Mouse (Mus musculus) hindbrain, embryonic 10.5 days (tissue): ENCODE measurements around the gene Cetn4. TPM values are rescaled to one million over a fixed set of nuclear protein-coding genes. Genes with fewer than 3 reads are reported as not detected.

Experiments used
- DNase-seq: peaks from one replicate; pipeline ENCODE4 v3.0.0-alpha.2; 2017; ENCODE audit warnings: low spot score
- H3K27ac ChIP-seq: fragments of 300-500 bp; sonication (generic); 2 replicates; pipeline ENCODE4 v1.5.1; 2016; ENCODE audit warnings: mild to moderate bottlenecking, moderate library complexity
- H3K27me3 ChIP-seq: fragments of 300-500 bp; sonication (generic); 2 replicates; pipeline ENCODE4 v1.6.1; 2016; ENCODE audit warnings: mild to moderate bottlenecking; ENCODE audit not compliant: poor library complexity, insufficient read depth, severe bottlenecking
- H3K36me3 ChIP-seq: fragments of 300-500 bp; sonication (generic); 2 replicates; pipeline ENCODE4 v1.6.1; 2016; ENCODE audit warnings: mild to moderate bottlenecking, moderate library complexity
- H3K4me1 ChIP-seq: fragments of 300-500 bp; sonication (generic); replicated peaks from 2 replicates; pipeline ENCODE4 v1.6.1; 2016; ENCODE audit warnings: mild to moderate bottlenecking
- H3K4me3 ChIP-seq: fragments of 300-500 bp; sonication (generic); 2 replicates; pipeline ENCODE4 v1.5.1; 2016; ENCODE audit warnings: mild to moderate bottlenecking, moderate library complexity
- H3K9me3 ChIP-seq: fragments of 300-500 bp; sonication (generic); 2 replicates; pipeline ENCODE4 v1.6.1; 2016; ENCODE audit warnings: mild to moderate bottlenecking, moderate library complexity
- WGBS: fragments of 180-500 bp; shearing (Covaris S2); methylation state at CpG from one replicate; pipeline ENCODE4 v1.1.7; 2016; 5-methylcytosine and 5-hydroxymethylcytosine counted together
- polyA plus RNA-seq: library from polyadenylated mRNA; unstranded; fragments of >200 nt; fragmentation: Nextera tagmentation; extraction: Ambion mirVana; gene quantifications from 2 replicates; pipeline ENCODE4 v1.2.1, GENCODE M21; 2016

Gene Cetn4
- polyA plus RNA-seq, result 2.0 and 2.4 TPM in 2 replicates

DNA sequence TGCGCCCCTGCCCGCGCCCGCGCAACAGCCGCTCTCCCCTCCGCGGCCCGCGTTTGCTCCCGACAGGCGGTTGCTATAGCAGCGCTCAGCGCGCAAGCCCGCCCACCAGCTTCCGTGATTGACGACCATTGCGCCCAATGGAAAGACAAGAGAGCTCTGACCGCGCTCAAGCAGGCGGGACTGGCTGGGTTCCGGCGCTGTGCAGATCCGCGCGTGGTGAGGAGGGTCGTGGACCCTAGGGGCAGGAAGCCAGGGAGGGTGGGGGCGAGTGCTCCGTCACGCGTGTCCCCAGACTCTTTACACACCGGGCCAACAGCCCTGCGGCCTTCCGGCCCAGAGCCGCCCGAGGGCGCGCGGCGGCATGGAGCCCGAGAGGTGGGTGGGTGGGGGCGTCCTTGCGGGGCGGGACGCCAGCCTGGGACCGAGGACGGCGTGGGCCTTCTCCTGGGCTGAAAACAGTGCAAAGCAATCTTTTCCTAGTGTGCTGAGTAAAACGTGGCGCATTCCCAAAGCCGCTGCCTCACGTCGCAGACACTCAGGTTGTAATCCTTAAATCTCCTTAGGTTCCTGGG is at the start of gene Cetn4, which contains the start of gene Bbs12:
Cetn4 (minus strand) TSS at position 339 of the 572 bp plus-strand sequence.
Bbs12 (plus strand) TSS at position 185 of the 572 bp plus-strand sequence.
- H3K36me3 ChIP-seq, result no peaks in the 10 kb centered on the region
- under 1% methylated on average over 54 of the region's 54 CpGs for whole genome bisulfite sequencing
- H3K27ac ChIP-seq, result peak within 1 kb of the TSS; percentile 94
- peak; percentile 98 for DNase-seq
- H3K4me1 ChIP-seq, result peaks cover 17% of the 10 kb centered on the region
- H3K9me3 ChIP-seq, result no peaks in the 10 kb centered on the region
- H3K4me3 ChIP-seq, result peak within 1 kb of the TSS; percentile 71
- no peaks in the 10 kb centered on the region for H3K27me3 ChIP-seq

DNA sequence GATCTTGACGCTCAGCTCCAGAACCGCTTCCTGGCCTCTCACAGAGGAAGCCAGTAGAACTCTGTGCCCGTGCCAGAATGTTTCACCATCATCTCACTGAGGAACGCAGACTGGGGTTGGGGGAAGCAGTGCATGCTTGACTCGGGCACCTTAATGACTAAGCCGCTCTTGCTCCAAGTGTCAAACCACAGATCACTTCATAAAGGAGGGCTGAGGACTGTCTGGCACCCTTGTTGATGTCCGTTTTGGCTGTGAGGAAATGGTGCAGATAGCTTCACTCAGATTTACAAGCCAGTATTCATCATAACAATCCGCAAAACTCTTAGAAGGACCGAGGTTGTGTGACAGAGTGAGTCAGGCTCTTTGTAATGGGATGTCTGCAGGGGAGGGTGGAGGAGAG is 48.2 kb upstream of the Cetn4 start:
- Histone ChIP-seq H3K4me3 (no peak overlapping the region), H3K36me3 (no peaks in the 10 kb centered on the region), H3K9me3 (no peaks in the 10 kb centered on the region), H3K4me1 (no peaks in the 10 kb centered on the region), H3K27ac (no peak overlapping the region), H3K27me3 (no peaks in the 10 kb centered on the region)
- WGBS, result 88% methylated on average over 9 of the region's 9 CpGs
- no peak for DNase-seq

DNA sequence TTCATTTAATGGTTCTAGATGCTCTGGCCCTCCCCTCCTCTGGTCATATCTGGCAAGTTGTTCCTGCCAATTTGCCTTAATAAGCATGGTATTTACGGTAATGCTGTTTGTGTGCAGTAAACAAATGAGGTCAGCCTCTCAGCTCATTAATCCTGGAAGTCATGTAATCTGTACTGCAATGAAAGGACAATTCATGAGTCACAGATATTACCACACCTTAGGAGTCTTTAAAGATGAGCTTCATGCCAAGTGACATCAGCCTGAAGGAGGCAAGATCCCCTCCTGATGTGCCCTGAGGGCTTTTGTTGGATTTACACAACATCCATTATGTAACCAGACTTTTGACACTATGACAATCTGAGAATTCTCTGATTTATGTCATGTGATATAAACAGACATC is 42.2 kb upstream of the Cetn4 start:
- no peak for DNase-seq
- Histone ChIP-seq H3K4me1 (no peaks in the 10 kb centered on the region), H3K9me3 (no peaks in the 10 kb centered on the region; the same call in 1 of the 2 replicates), H3K27ac (no peak overlapping the region), H3K27me3 (peaks cover 15% of the 10 kb centered on the region), H3K4me3 (no peak overlapping the region), H3K36me3 (no peaks in the 10 kb centered on the region)
- WGBS, result 98% methylated on average over 1 of the region's 1 CpGs

DNA sequence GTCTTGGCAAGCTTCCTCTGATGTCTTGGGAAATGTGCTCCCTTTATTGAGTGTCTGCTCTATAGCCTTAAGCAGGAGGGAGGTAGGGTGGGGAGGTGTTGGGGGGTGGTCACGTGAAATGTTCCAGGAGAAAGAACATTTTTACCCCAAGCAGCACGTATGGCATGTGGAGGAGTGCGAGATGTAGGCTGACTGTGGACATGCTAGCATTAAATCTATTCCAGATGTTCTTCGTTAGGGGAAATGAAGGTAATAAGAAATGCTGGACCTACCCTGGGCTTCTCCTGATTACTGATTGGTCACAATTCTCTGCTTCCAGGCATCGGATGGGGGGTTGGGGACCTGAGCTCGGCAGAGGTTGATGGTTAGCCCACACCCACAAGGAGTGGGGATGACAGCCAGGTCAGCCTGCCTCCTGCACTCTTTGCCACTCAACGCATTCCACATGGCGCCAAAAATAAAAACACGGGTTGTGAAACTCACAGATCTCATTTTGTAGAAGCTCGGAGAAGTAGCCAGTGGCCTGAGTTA is 41.5 kb upstream of the Cetn4 start:
- peaks cover 3% of the 10 kb centered on the region for H3K4me1 ChIP-seq
- no peaks in the 10 kb centered on the region; the same call in 1 of the 2 replicates for H3K9me3 ChIP-seq
- H3K27ac ChIP-seq, result no peak overlapping the region
- no peak overlapping the region for H3K4me3 ChIP-seq
- peaks cover 22% of the 10 kb centered on the region for H3K27me3 ChIP-seq
- H3K36me3 ChIP-seq, result no peaks in the 10 kb centered on the region
- 79% methylated on average over 10 of the region's 10 CpGs for WGBS
- DNase-seq, result no peak

DNA sequence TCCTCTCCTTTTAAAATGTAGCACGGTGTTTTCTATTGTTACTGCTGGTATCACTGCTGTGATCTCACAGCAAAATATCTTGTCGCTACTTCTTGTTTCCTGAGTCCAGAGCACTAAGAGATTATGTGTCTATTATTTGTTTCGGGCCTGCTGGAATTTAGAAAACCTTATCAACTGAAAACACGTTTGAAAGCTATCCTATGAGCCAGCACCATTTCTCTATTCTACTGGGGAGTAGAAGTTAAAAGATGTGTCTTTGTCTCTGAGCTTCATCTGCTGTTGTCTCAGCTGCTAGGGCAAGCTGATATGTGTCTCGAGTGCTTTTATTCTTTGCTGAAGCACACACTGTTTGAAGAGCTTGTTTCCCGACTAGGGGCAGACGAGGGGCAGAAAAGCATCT is 37.9 kb upstream of the Cetn4 start:
- peaks cover 53% of the 10 kb centered on the region for H3K27me3 ChIP-seq
- DNase-seq, result no peak
- 63% methylated on average over 7 of the region's 7 CpGs for WGBS
- H3K27ac ChIP-seq, result no peak overlapping the region
- H3K4me1 ChIP-seq, result peaks cover 18% of the 10 kb centered on the region
- H3K9me3 ChIP-seq, result no peaks in the 10 kb centered on the region; the same call in 1 of the 2 replicates
- no peak overlapping the region for H3K4me3 ChIP-seq
- H3K36me3 ChIP-seq, result no peaks in the 10 kb centered on the region

DNA sequence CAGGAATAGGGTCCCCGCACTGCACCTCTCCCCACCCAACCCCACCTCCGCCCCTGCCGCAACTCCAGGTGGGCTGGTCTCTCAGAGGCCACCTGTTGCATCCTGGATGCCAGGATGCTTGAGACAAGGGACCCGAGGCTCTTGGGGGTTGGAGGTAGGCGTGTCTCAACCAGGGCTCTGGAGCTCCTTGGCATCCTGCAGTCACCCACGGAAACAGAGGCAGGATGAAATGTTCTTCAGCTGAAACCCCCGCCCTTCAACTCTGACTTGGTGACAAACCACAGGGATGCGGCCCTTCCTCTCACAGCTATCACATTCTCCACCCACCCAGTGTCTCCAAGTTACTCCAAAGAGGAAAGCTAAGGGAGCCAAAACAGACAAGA is 36.6 kb upstream of the Cetn4 start:
- DNase-seq, result no peak
- peaks cover 56% of the 10 kb centered on the region for H3K27me3 ChIP-seq
- WGBS, result 9% methylated on average over 8 of the region's 8 CpGs
- no peaks in the 10 kb centered on the region for H3K36me3 ChIP-seq
- H3K9me3 ChIP-seq, result no peaks in the 10 kb centered on the region; the same call in 1 of the 2 replicates
- H3K4me3 ChIP-seq, result peak overlapping the region; percentile 86
- H3K4me1 ChIP-seq, result peaks cover 18% of the 10 kb centered on the region
- peak overlapping the region; percentile 86 for H3K27ac ChIP-seq

DNA sequence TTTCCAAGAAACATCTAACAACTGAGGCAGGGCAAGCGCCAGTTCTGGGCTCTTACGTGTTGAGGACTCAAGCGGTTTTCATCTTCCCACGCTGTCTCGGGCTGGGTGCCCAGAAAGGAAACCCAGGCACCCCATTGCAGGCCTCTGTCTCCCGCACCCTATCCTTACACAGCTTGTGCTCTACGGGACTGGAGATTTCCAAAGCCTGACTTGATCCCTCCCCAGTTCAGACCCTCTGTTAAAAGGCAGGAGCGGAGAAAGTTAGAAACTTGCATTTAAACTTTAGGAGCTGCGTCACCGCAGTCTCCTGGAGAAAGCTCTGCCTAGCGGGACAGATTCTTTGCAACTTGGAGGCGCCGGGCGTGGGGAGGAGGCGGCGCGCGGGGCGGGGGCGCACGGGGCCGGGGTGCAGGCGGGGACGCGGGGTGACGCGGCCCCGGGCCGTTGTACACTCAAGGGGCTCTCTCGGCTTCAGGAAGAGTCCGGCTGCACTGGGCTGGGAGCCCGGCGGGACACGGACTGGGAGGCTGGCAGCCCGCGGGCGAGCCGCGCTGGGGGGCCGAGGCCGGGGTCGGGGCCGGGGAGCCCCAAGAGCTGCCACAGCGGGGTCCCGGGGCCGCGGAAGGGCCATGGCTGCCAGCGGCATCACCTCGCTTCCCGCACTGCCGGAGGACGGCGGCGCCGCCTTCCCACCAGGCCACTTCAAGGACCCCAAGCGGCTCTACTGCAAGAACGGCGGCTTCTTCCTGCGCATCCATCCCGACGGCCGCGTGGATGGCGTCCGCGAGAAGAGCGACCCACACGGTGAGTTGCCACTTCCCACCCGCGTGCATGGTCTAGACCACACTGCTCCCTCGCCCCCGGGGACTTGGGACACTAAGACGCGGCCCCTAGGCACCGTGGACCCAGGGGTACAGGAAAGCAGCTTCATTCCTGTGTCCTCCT is 36.0 kb upstream of the Cetn4 start, which contains the start of gene Fgf2:
Fgf2 (plus strand) TSS at position 126 of the 945 bp plus-strand sequence.
- peak within 1 kb of the TSS; percentile 86 for H3K4me3 ChIP-seq
- H3K27me3 ChIP-seq, result peaks cover 57% of the 10 kb centered on the region
- WGBS, result 1% methylated on average over 75 of the region's 75 CpGs
- peaks cover 18% of the 10 kb centered on the region for H3K4me1 ChIP-seq
- DNase-seq, result peak; percentile 52
- H3K27ac ChIP-seq, result peak within 1 kb of the TSS; percentile 86
- H3K36me3 ChIP-seq, result no peaks in the 10 kb centered on the region
- no peaks in the 10 kb centered on the region; the same call in 1 of the 2 replicates for H3K9me3 ChIP-seq

DNA sequence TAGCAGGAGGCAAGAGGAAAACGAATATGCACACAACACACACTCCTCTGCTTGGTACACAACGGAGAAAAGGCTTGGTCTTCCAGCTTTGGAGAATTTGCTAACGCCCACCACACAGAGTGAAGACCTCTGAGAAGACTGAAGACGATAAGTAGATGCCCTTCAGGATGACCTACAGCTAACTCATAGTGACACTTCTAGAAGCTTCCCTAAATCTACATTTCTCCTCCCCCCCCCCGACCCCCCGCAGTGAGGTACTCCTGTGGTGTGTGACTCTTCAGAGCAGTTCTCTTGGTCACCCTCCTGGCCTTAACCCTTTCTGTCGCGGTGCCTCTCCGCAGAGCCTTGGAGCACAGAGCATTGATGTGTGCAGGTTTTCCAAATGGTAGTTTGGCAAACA is 35.2 kb upstream of the Cetn4 start:
- H3K27me3 ChIP-seq, result peaks cover 57% of the 10 kb centered on the region
- no peak overlapping the region for H3K27ac ChIP-seq
- H3K4me3 ChIP-seq, result peak overlapping the region; percentile 86
- H3K9me3 ChIP-seq, result no peaks in the 10 kb centered on the region
- no peak for DNase-seq
- H3K4me1 ChIP-seq, result peaks cover 18% of the 10 kb centered on the region
- 31% methylated on average over 9 of the region's 9 CpGs for WGBS
- no peaks in the 10 kb centered on the region for H3K36me3 ChIP-seq

DNA sequence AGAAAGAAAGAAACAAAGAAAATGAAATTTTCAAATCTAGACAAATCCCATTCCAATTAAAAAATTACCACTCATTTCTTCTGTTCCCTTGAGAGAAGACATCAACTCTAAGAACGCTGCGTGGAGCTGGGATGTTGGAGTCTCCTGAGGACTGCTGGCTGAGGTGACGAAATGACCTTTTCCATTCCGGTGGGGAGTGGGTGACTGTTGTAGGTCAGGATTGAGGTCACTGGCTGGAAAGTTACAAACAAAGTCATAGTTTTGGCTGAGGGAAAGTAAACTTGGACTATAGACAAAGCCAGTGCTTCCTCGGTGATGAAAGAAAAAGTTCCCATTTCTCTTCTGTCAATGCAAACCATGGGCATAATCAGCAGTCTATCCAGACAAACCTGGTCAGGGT is 30.3 kb upstream of the Cetn4 start:
- DNase-seq, result no peak
- H3K4me1 ChIP-seq, result peaks cover 2% of the 10 kb centered on the region
- H3K9me3 ChIP-seq, result no peaks in the 10 kb centered on the region
- peaks cover 23% of the 10 kb centered on the region for H3K27me3 ChIP-seq
- no peak overlapping the region for H3K4me3 ChIP-seq
- no peak overlapping the region for H3K27ac ChIP-seq
- 68% methylated on average over 5 of the region's 5 CpGs for WGBS
- H3K36me3 ChIP-seq, result no peaks in the 10 kb centered on the region

DNA sequence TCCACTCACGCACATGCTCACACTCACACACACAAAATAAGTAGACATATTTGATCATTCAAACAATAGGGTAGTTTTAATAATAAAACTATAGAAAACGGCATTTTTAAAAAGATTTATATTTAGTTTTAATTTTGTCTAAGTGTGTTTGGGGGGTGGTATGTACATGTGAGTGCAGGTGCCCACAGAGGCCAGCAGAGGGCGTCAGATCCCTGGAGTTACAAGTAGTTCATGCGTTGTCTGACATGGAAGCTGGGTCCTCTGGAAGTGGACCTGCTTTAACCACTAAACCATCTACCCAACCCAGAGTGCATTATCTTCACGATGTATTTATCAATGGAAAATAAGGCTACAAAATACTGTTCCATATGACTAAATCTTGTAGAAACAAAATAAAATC is 28.6 kb upstream of the Cetn4 start:
- no peak overlapping the region for H3K4me3 ChIP-seq
- no peak for DNase-seq
- no peaks in the 10 kb centered on the region for H3K4me1 ChIP-seq
- H3K36me3 ChIP-seq, result no peaks in the 10 kb centered on the region
- peaks cover 9% of the 10 kb centered on the region; the same call in 1 of the 2 replicates for H3K27me3 ChIP-seq
- 60% methylated on average over 5 of the region's 5 CpGs for WGBS
- no peak overlapping the region for H3K27ac ChIP-seq
- no peaks in the 10 kb centered on the region for H3K9me3 ChIP-seq

DNA sequence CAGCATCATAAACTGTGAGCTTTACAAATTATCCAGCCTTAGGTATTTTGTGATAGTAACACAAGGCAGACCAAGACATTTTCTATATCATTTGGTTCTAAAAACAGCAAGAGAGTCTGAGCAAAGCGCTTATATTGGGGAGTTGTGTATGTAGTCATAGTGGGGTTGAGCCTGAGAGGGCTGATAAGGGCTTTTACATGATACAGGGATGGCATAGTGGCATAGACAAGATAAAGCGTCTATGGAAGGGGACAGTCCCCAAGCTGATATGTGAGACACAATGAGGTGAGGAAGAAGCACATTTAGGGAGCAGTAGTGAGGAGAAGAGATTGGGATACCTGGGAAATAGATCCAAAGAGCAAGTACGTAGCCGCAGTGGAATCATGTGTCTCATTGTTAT is 21.5 kb upstream of the Cetn4 start:
- Histone ChIP-seq H3K4me1 (no peaks in the 10 kb centered on the region), H3K9me3 (no peaks in the 10 kb centered on the region), H3K4me3 (no peak overlapping the region), H3K36me3 (no peaks in the 10 kb centered on the region), H3K27me3 (no peaks in the 10 kb centered on the region), H3K27ac (no peak overlapping the region)
- WGBS, result 94% methylated on average over 4 of the region's 4 CpGs
- no peak for DNase-seq

DNA sequence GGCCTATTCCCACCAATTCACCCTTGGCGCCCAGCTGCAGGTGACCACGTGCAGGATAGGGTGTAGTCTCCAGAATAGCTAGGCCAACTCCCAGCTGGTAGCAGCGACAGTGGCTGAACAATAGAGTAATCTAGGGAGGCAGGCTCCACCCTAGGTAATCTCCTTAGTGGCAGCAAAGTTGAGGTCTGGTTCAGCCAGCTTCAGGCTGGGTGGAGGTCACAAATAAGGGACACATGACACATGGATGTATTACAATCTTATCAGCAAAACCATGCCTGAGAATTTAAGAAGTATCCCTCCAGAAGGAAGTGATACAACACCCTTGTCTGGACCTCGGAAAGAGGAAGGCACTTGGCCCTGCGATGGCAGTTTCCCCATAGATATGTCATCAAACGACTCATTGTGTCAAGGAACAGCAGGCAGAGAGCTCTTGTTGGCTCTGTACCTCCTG is 19.5 kb upstream of the Cetn4 start:
- no peaks in the 10 kb centered on the region for H3K4me1 ChIP-seq
- no peaks in the 10 kb centered on the region for H3K36me3 ChIP-seq
- no peaks in the 10 kb centered on the region for H3K9me3 ChIP-seq
- no peak for DNase-seq
- no peaks in the 10 kb centered on the region for H3K27me3 ChIP-seq
- no peak overlapping the region for H3K27ac ChIP-seq
- 75% methylated on average over 6 of the region's 6 CpGs for WGBS
- H3K4me3 ChIP-seq, result no peak overlapping the region

DNA sequence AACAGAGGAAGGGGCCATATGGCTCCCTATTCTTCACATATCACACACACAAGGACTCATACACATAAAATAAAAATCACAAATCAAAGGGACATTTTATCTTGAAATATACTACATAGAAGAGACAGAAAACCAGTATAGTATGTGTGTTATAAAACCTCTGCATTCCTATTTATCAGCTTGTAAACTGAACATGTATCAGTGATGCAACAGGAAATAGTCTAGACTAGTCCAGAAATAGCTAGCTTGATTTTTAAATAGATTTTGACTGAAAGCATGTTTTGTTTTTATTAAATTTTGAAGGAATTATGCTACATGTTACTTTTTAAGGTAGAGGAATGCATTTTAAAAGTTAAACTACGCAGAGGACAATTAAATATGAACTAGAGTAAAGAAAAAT is 17.5 kb upstream of the Cetn4 start:
- DNase-seq, result no peak
- WGBS, result 92% methylated on average over 1 of the region's 1 CpGs
- no peak overlapping the region for H3K4me3 ChIP-seq
- no peaks in the 10 kb centered on the region for H3K9me3 ChIP-seq
- no peaks in the 10 kb centered on the region for H3K36me3 ChIP-seq
- no peaks in the 10 kb centered on the region for H3K4me1 ChIP-seq
- no peak overlapping the region for H3K27ac ChIP-seq
- no peaks in the 10 kb centered on the region for H3K27me3 ChIP-seq
